Mouse (Mus musculus) cortical plate, adult 2 months (tissue): ENCODE results near the gene Xrcc4.

Experiments used
- CTCF ChIP-seq: fragments of 200-500 bp; IDR thresholded peaks from 2 replicates; pipeline ENCODE4 v1.5.1; 2011; ENCODE audit warnings: mild to moderate bottlenecking, control low read depth, low read length; ENCODE audit not compliant: insufficient read depth; ENCODE audit errors: extremely low read depth
- POLR2A ChIP-seq: fragments of 200-500 bp; IDR thresholded peaks from 2 replicates; pipeline ENCODE4 v1.6.1; 2011; ENCODE audit warnings: mild to moderate bottlenecking, low read length, control low read depth; ENCODE audit not compliant: insufficient read depth; ENCODE audit errors: extremely low read depth

DNA sequence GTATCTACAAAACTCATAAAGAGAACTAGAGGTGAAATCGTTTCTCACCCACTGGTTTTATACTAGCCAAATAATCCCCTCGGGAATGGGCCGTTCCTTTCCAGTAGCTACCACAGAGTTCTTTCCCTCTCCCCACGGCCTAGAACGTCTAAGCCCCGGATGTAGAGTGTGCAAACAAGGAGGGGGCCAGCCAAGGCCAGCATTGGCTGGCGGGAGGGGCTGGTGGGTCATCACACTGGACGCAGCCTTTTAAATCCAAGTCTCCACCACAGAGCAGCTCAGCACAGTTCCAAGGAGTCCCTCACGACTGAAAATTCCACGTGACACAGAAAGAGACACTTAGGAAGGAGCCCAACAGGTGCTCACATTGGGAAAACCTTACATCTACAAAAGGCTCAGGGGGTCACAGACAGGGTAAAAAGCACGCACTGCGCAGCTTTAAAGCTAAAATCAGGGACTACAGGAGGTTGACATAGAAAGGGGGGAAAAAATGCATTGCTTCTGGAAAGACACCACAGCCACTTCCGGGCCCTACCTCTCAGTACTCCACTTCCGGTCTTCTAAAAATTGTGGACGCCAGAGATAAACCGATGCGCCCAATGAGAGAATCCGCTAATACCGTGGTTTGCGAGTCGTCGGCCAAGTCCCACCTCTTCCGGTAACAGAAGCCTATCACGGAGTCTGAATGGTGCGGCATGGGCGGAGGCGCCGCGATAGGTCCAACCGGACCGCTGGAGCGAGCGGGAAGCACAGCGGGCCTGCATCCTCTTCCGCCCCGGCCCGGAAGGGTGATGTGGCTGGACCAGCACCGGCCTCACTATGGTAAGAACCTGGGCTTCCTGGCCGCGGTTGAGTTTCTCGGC is at the start of gene Xrcc4, which contains the start of gene Tmem167:
- TF ChIP-seq CTCF (no peak), POLR2A (peak; percentile 66; the same call in 1 of the 2 replicates)
